Mouse (Mus musculus): ENCODE results near the gene Edn2.

GRCm38 (mm10) chr4:120168346-120168745 is 7.3 kb downstream of the Edn2 start:
- no peak for TF ChIP-seq CTCF (conservative IDR thresholded peaks at IDR 0.05; ENCODE audit: low read length)
- TF ChIP-seq POU5F1 (IDR thresholded peaks at IDR 0.05; ENCODE audit: borderline replicate concordance, low read length): no peak
- no peak for TF ChIP-seq NANOG (IDR thresholded peaks at IDR 0.05; ENCODE audit: borderline replicate concordance, low read length)

Measured in E14TG2a.4 (cell line).